Mouse (Mus musculus) kidney, embryonic 16.5 days (tissue): ENCODE results near the gene Tbc1d9b. TPM values are rescaled to one million over a fixed set of nuclear protein-coding genes. Genes with fewer than 3 reads are reported as not detected.

ENCODE experiments used
- ATAC-seq: fragments of 200-750 bp; cut with Nextera tagmentation; 2 replicates; pipeline ENCODE4 v1.8.0; 2017; ENCODE audit warnings: moderate TSS enrichment; ENCODE audit not compliant: low FRiP score, low TSS enrichment
- H3K27ac ChIP-seq: fragments of 300-500 bp; sonication (generic); 2 replicates; pipeline ENCODE4 v1.5.1; 2014; ENCODE audit warnings: low read length
- H3K27me3 ChIP-seq: fragments of 300-500 bp; sonication (generic); 2 replicates; pipeline ENCODE4 v1.6.1; 2014; ENCODE audit warnings: low read length, control low read depth, mixed read lengths; ENCODE audit not compliant: insufficient read depth
- H3K36me3 ChIP-seq: fragments of 300-500 bp; sonication (generic); 2 replicates; pipeline ENCODE4 v1.6.1; 2014; ENCODE audit warnings: low read length, control low read depth, mixed read lengths; ENCODE audit not compliant: insufficient read depth
- H3K4me1 ChIP-seq: fragments of 300-500 bp; sonication (generic); 2 replicates; pipeline ENCODE4 v1.6.1; 2014; ENCODE audit warnings: low read length, control low read depth, mixed read lengths; ENCODE audit not compliant: insufficient read depth
- H3K4me2 ChIP-seq: fragments of 300-500 bp; sonication (generic); replicated peaks from 2 replicates; pipeline ENCODE4 v1.6.1; 2014; ENCODE audit warnings: low read depth, low read length
- H3K4me3 ChIP-seq: fragments of 300-500 bp; sonication (generic); 2 replicates; pipeline ENCODE4 v1.5.1; 2014; ENCODE audit warnings: mild to moderate bottlenecking, low read length
- H3K9ac ChIP-seq: fragments of 300-500 bp; sonication (generic); replicated peaks from 2 replicates; pipeline ENCODE4 v1.6.1; 2014; ENCODE audit warnings: low read length
- H3K9me3 ChIP-seq: fragments of 300-500 bp; sonication (generic); 2 replicates; pipeline ENCODE4 v1.6.1; 2016; ENCODE audit warnings: low read length, control low read depth
- WGBS: fragments of 180-500 bp; shearing (Covaris S2); extraction: QIAGEN DNeasy Blood & Tissue Kit; methylation state at CpG from one replicate; pipeline ENCODE4 v1.1.7; 2014; 5-methylcytosine and 5-hydroxymethylcytosine counted together
- polyA plus RNA-seq: library from polyadenylated mRNA; unstranded; fragments of >200 nt; fragmentation: Nextera tagmentation; extraction: Ambion mirVana; gene quantifications from 2 replicates; pipeline ENCODE4 v1.2.1, GENCODE M21; 2015

Gene Tbc1d9b
- 44.3 and 47.2 TPM in 2 replicates for polyA plus RNA-seq

GRCm38 (mm10) chr11:50130811-50131766 lies at the start of gene Tbc1d9b:
TSS of gene Tbc1d9b (plus strand) at chr11:50131396.
- under 1% methylated on average over 77 of the region's 77 CpGs for WGBS

DNA sequence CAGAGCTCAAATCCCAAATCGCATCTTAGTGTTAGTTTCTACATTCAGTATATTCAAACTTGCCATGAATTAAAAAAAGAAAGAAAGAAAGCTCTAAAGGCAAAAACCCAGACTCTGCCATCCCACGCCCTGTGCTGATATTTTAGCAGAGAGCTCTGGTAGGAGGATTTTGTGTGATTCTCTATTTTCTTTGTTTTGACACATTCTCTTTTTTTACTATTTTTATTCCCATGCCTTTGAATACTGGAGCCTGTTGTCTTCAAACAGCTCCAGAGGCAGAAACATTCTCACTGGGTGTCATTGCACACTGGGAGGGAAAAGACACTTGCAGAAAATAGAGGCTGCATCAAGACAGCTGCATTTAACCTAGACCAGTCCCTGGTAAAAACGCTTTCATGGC lies 45.0 kb upstream of the Tbc1d9b start:
- no peaks in the 10 kb centered on the region for H3K4me1 ChIP-seq
- H3K9me3 ChIP-seq, result no peaks in the 10 kb centered on the region
- H3K9ac ChIP-seq, result no peak overlapping the region
- H3K4me2 ChIP-seq, result no peak overlapping the region
- no peak overlapping the region for H3K27ac ChIP-seq
- H3K36me3 ChIP-seq, result peaks cover 24% of the 10 kb centered on the region
- H3K27me3 ChIP-seq, result no peaks in the 10 kb centered on the region
- no peak for ATAC-seq
- 94% methylated on average over 3 of the region's 3 CpGs for WGBS
- H3K4me3 ChIP-seq, result no peak overlapping the region

More at GRCm38 (mm10) chr11:50130811-50131766, at the start of gene Tbc1d9b:
- peak within 1 kb of the TSS; percentile 73 for H3K4me3 ChIP-seq
- H3K9me3 ChIP-seq, result no peaks in the 10 kb centered on the region
- H3K36me3 ChIP-seq, result peaks cover 3% of the 10 kb centered on the region
- peak within 1 kb of the TSS; percentile 84 for H3K4me2 ChIP-seq
- peaks cover 14% of the 10 kb centered on the region for H3K4me1 ChIP-seq
- ATAC-seq, result peak; percentile 95
- H3K27me3 ChIP-seq, result no peaks in the 10 kb centered on the region
- peak within 1 kb of the TSS; percentile 69 for H3K27ac ChIP-seq
- peak within 1 kb of the TSS; percentile 96 for H3K9ac ChIP-seq

GRCm38 (mm10) chr11:50089840-50090239 lies 41.4 kb upstream of the Tbc1d9b start:
- no peak overlapping the region for H3K9ac ChIP-seq
- H3K4me3 ChIP-seq, result no peak overlapping the region
- no peak for ATAC-seq
- H3K4me2 ChIP-seq, result no peak overlapping the region
- H3K9me3 ChIP-seq, result no peaks in the 10 kb centered on the region
- no peaks in the 10 kb centered on the region for H3K4me1 ChIP-seq
- H3K27ac ChIP-seq, result no peak overlapping the region
- H3K27me3 ChIP-seq, result no peaks in the 10 kb centered on the region
- H3K36me3 ChIP-seq, result peaks cover 24% of the 10 kb centered on the region
- 58% methylated on average over 1 of the region's 1 CpGs for WGBS

GRCm38 (mm10) chr11:50090982-50091675 lies 40.1 kb upstream of the Tbc1d9b start:
- WGBS, result 75% methylated on average over 5 of the region's 5 CpGs
- no peak for ATAC-seq
- H3K27ac ChIP-seq, result no peak overlapping the region
- H3K4me3 ChIP-seq, result no peak overlapping the region
- no peaks in the 10 kb centered on the region for H3K27me3 ChIP-seq
- H3K4me1 ChIP-seq, result no peaks in the 10 kb centered on the region
- no peak overlapping the region for H3K9ac ChIP-seq
- no peak overlapping the region for H3K4me2 ChIP-seq
- H3K9me3 ChIP-seq, result no peaks in the 10 kb centered on the region
- peaks cover 23% of the 10 kb centered on the region for H3K36me3 ChIP-seq

DNA sequence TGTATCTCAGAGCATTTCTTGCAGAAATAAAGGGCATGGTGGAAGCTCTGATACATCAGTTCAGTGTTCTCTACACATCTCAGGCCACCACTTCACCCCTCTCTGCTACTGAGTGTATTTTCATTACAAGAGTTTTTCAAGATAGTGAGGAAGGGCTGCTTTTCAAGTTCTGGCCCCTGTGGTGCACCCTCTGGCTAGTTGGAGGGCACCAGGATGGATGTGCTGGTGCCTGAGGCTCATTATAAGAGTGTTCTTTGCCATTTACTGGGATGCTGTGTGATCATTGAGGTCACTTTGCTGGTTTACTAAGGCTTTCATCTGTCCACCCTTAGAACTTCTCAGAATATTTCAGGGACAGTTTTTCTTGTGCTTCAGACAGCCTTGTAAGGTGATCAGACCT lies 39.5 kb upstream of the Tbc1d9b start:
- Histone ChIP-seq H3K4me1 (no peaks in the 10 kb centered on the region), H3K27me3 (no peaks in the 10 kb centered on the region), H3K9me3 (no peaks in the 10 kb centered on the region), H3K9ac (no peak overlapping the region), H3K27ac (no peak overlapping the region), H3K4me2 (no peak overlapping the region), H3K4me3 (no peak overlapping the region), H3K36me3 (peaks cover 23% of the 10 kb centered on the region)
- ATAC-seq, result no peak

DNA sequence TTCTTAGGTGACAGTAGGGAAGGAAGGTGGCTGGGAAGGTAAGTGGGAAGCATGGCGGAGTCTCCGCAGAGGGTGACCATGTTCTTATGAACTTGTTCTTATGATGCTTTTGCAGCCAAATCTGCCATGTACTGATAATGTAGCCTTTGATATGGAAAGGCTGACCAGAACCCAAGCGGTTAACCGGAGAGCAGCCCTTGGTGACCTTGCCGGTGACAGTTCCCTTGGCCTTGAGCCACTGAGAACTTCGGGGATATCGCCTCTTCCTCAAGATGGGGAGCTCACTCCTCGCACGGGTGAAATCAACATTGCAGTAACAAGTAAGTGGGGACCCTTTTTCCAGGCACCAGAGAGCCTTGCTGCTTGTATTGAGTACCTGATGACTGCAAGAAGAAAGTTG lies 35.5 kb upstream of the Tbc1d9b start:
- no peaks in the 10 kb centered on the region for H3K4me1 ChIP-seq
- no peak overlapping the region for H3K4me3 ChIP-seq
- no peak overlapping the region for H3K4me2 ChIP-seq
- H3K27ac ChIP-seq, result no peak overlapping the region
- peaks cover 8% of the 10 kb centered on the region for H3K36me3 ChIP-seq
- H3K9ac ChIP-seq, result no peak overlapping the region
- no peaks in the 10 kb centered on the region for H3K9me3 ChIP-seq
- 86% methylated on average over 9 of the region's 9 CpGs for WGBS
- ATAC-seq, result no peak
- H3K27me3 ChIP-seq, result no peaks in the 10 kb centered on the region

DNA sequence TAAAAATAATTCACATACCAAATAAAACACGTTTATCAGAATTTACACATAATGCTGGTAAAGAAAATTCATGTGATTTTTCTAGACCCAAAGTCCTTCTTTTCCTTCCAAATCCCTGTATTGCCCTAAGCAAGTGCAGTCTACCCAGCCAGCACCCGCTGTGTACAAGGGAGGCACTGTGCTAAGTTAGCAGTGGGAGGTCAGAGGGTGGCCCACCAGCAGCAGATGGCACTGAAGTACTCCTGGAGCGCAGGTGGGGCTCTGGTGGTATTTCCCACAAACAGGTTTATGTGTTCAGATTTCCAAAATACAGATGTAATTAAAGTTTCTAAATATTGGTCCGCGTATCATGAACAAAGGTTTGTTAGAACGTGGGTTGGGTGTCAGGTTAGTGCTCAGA lies 34.1 kb upstream of the Tbc1d9b start:
- no peak for ATAC-seq
- H3K27me3 ChIP-seq, result no peaks in the 10 kb centered on the region
- H3K36me3 ChIP-seq, result peaks cover 8% of the 10 kb centered on the region
- H3K4me1 ChIP-seq, result no peaks in the 10 kb centered on the region
- H3K9me3 ChIP-seq, result no peaks in the 10 kb centered on the region
- no peak overlapping the region for H3K4me3 ChIP-seq
- H3K4me2 ChIP-seq, result no peak overlapping the region
- no peak overlapping the region for H3K27ac ChIP-seq
- WGBS, result 91% methylated on average over 6 of the region's 6 CpGs
- no peak overlapping the region for H3K9ac ChIP-seq

DNA sequence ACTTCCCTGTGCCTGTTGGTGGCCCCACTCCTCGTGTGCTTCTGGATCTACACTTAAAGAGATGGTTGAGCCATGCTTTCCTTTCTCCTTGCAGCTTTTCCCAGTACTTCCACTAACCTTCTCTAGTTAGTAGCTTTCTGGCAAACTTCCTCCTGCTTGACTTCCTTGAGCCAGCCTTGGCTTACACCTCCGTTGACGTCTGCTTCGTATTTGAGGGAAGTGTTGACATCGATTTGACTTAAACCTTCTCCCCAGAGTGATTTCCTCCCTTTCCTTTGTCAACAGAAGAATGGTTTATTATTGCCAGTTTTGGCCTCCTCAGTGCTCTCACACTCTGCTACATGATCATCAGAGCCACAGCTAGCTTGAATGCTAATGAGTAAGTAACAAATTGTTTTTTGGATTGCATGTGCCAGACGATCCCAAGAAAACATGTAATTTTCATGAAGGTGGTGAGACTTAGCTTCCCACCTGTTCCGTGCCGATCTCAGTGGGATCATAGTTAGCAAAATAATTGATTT lies 32.2 kb upstream of the Tbc1d9b start:
- no peaks in the 10 kb centered on the region for H3K9me3 ChIP-seq

DNA sequence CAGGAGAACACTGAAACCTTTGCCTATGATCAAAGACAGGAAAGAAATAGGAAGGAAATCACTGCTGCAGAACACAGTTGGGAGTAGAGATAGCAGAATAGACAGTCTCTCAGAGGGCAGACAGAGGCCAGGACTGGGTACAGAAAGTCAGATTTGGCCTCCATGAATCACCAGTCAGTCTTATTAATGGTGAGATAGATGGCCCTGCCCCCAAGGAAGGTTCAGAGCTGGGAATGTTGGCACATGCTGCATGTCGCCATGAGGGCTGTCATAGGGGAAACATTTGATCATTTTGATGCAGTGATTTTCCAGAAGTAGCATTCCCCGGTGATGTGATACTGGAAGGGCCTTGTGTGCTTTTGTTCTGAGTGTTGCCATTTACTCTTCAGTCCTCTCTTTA lies 31.5 kb upstream of the Tbc1d9b start:
- Histone ChIP-seq H3K27ac (no peak overlapping the region; the same call in 1 of the 2 replicates), H3K9ac (no peak overlapping the region), H3K36me3 (peaks cover 8% of the 10 kb centered on the region; the same call in 1 of the 2 replicates), H3K27me3 (no peaks in the 10 kb centered on the region), H3K4me1 (no peaks in the 10 kb centered on the region), H3K4me2 (no peak overlapping the region), H3K4me3 (no peak overlapping the region), H3K9me3 (no peaks in the 10 kb centered on the region)
- ATAC-seq, result no peak
- WGBS, result 71% methylated on average over 2 of the region's 2 CpGs

More for the DNA sequence above, 32.2 kb upstream of the Tbc1d9b start:
- WGBS, result 73% methylated on average over 8 of the region's 8 CpGs
- Histone ChIP-seq H3K27ac (0 out of 2 replicates have a peak overlapping the region, but pooled peaks have one; percentile 2), H3K27me3 (no peaks in the 10 kb centered on the region), H3K36me3 (peaks cover 8% of the 10 kb centered on the region), H3K9ac (no peak overlapping the region), H3K4me3 (no peak overlapping the region), H3K4me1 (no peaks in the 10 kb centered on the region), H3K4me2 (no peak overlapping the region)
- ATAC-seq, result no peak
